Mouse (Mus musculus) embryonic facial prominence, embryonic 12.5 days (tissue): Measurements from ENCODE around the gene Apom. TPM values are rescaled to one million over a fixed set of nuclear protein-coding genes. Genes with fewer than 3 reads are reported as not detected.

ENCODE experiments used
- ATAC-seq: fragments of 200-750 bp; cut with Nextera tagmentation; 2 replicates; pipeline ENCODE4 v1.8.0; 2017; ENCODE audit not compliant: insufficient number of reproducible peaks, insufficient read depth, low FRiP score, low TSS enrichment
- H3K27ac ChIP-seq: fragments of 300-500 bp; sonication (generic); 2 replicates; pipeline ENCODE4 v1.5.1; 2016; ENCODE audit warnings: mild to moderate bottlenecking
- H3K27me3 ChIP-seq: fragments of 300-500 bp; sonication (generic); 2 replicates; pipeline ENCODE4 v1.6.1; 2016; ENCODE audit warnings: mild to moderate bottlenecking, moderate library complexity
- H3K36me3 ChIP-seq: fragments of 300-500 bp; sonication (generic); 2 replicates; pipeline ENCODE4 v1.6.1; 2016; ENCODE audit warnings: mild to moderate bottlenecking
- H3K4me1 ChIP-seq: fragments of 300-500 bp; sonication (generic); 2 replicates; pipeline ENCODE4 v1.6.1; 2016
- H3K4me2 ChIP-seq: fragments of 300-500 bp; sonication (generic); replicated peaks from 2 replicates; pipeline ENCODE4 v1.6.1; 2016; ENCODE audit warnings: mild to moderate bottlenecking, moderate library complexity
- H3K4me3 ChIP-seq: fragments of 300-500 bp; sonication (generic); 2 replicates; pipeline ENCODE4 v1.5.1; 2016; ENCODE audit warnings: mild to moderate bottlenecking
- H3K9ac ChIP-seq: fragments of 300-500 bp; sonication (generic); 2 replicates; pipeline ENCODE4 v1.6.1; 2016; ENCODE audit warnings: mild to moderate bottlenecking, moderate library complexity
- H3K9me3 ChIP-seq: fragments of 300-500 bp; sonication (generic); 2 replicates; pipeline ENCODE4 v1.6.1; 2016; ENCODE audit warnings: mild to moderate bottlenecking, moderate library complexity
- WGBS: fragments of 180-500 bp; shearing (Covaris S2); methylation state at CpG from one replicate; pipeline ENCODE4 v1.1.7; 2016; 5-methylcytosine and 5-hydroxymethylcytosine counted together
- polyA plus RNA-seq: library from polyadenylated mRNA; unstranded; fragments of >200 nt; fragmentation: Nextera tagmentation; extraction: Ambion mirVana; gene quantifications from 2 replicates; pipeline ENCODE4 v1.2.1, GENCODE M21; 2016

Apom gene
- 0.46 and 0.49 TPM in 2 replicates for polyA plus RNA-seq

GRCm38 (mm10) chr17:35131500-35132173, at the start of gene Apom:
Gene Apom (minus strand): TSS chr17:35132050.
- WGBS = 81% methylated on average over 15 of the region's 15 CpGs
- ATAC-seq = no peak
- Histone ChIP-seq H3K4me1 (peaks cover 21% of the 10 kb centered on the region), H3K4me3 (no peak within 1 kb of the TSS), H3K9ac (no peak within 1 kb of the TSS), H3K36me3 (peaks cover 13% of the 10 kb centered on the region; the same call in 1 of the 2 replicates), H3K4me2 (no peak within 1 kb of the TSS), H3K27me3 (no peaks in the 10 kb centered on the region), H3K9me3 (no peaks in the 10 kb centered on the region), H3K27ac (no peak within 1 kb of the TSS)

DNA sequence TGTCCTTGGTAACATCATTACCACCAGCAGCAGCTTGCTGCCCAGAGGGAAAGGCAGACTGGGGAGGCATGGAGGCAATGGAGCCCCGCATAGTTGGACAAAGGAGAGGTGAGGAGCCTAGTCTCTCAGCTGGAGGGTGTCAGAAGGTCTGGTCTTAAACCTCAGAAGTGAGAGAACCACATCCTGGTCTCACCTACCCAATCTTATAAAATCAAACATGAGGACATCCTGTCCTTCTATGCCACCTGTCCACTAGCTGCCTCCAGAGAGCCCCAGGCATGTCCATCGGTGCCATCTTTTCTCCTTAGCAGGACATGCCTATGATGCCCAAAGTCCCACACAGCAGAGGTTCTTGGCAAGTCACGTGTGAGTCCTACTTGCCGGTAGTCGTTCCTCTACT, 48.2 kb upstream of the Apom start:
- no peak overlapping the region for H3K9ac ChIP-seq
- no peaks in the 10 kb centered on the region for H3K27me3 ChIP-seq
- ATAC-seq = no peak
- H3K9me3 ChIP-seq = no peaks in the 10 kb centered on the region
- 89% methylated on average over 5 of the region's 5 CpGs for WGBS
- no peak overlapping the region for H3K27ac ChIP-seq
- no peak overlapping the region for H3K4me3 ChIP-seq
- no peaks in the 10 kb centered on the region for H3K4me1 ChIP-seq
- no peak overlapping the region for H3K4me2 ChIP-seq
- no peaks in the 10 kb centered on the region for H3K36me3 ChIP-seq

- no peak overlapping the region for H3K4me3 ChIP-seq
- no peak overlapping the region for H3K27ac ChIP-seq
- no peaks in the 10 kb centered on the region for H3K27me3 ChIP-seq
- 10% methylated on average over 5 of the region's 5 CpGs for WGBS
- no peaks in the 10 kb centered on the region for H3K36me3 ChIP-seq
- H3K9me3 ChIP-seq = no peaks in the 10 kb centered on the region
- ATAC-seq = peak; percentile 43; the same call in 1 of the 2 replicates
- H3K9ac ChIP-seq = no peak overlapping the region
- no peaks in the 10 kb centered on the region for H3K4me1 ChIP-seq
- no peak overlapping the region for H3K4me2 ChIP-seq
Observed at GRCm38 (mm10) chr17:35178528-35178927, 46.7 kb upstream of the Apom start.

DNA sequence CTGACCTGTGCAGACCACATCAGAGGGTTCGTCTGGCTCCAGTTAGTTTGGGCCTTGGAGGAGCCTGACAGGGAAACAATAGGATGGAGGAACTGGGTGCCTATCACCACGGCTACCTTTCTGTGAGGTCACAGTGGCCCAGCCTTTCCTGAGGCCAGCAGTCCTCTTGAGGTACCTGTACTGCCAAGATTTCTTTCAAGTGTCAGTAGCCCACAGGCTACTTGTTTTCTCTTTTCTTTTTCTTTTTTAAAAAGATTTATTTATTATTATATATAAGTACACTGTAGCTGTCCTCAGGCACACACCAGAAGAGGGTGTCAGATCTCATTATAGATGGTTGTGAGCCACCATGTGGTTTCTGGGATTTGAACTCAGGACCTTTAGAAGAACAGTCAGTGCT, 44.1 kb upstream of the Apom start, which contains the start of gene Aif1:
TSS of gene Aif1 (minus strand) at position 101 of the 400 bp plus-strand sequence.
- no peaks in the 10 kb centered on the region for H3K4me1 ChIP-seq
- no peak within 1 kb of the TSS for H3K4me3 ChIP-seq
- no peaks in the 10 kb centered on the region for H3K36me3 ChIP-seq
- ATAC-seq = no peak
- H3K9ac ChIP-seq = no peak within 1 kb of the TSS
- H3K4me2 ChIP-seq = no peak within 1 kb of the TSS
- no peaks in the 10 kb centered on the region for H3K9me3 ChIP-seq
- no peak within 1 kb of the TSS for H3K27ac ChIP-seq
- WGBS = 33% methylated on average over 2 of the region's 2 CpGs
- H3K27me3 ChIP-seq = no peaks in the 10 kb centered on the region

DNA sequence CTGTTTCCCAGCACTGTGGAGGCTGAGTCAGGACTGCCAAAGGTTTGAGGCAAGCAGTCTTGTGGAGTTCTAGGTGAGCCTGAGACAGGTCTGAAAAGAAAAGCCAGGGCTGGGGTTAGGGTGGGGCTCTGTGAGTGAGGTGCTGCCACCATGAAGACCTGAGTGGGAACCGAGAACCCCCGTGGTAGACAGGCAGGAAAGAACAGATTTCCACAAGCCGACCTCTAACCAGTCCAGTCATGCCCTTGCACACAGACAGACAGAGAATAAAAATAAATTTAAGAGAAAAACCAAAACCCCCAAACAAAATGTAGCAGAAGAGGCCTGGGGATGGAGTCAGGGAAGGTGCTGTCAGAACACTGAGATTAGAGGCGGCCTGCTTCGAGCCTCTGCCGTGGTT, 43.5 kb upstream of the Apom start:
- H3K27ac ChIP-seq = no peak overlapping the region
- no peak overlapping the region for H3K4me2 ChIP-seq
- no peak overlapping the region for H3K9ac ChIP-seq
- no peak for ATAC-seq
- WGBS = 77% methylated on average over 6 of the region's 6 CpGs
- no peaks in the 10 kb centered on the region for H3K9me3 ChIP-seq
- H3K27me3 ChIP-seq = no peaks in the 10 kb centered on the region
- H3K4me3 ChIP-seq = no peak overlapping the region
- H3K4me1 ChIP-seq = no peaks in the 10 kb centered on the region
- no peaks in the 10 kb centered on the region for H3K36me3 ChIP-seq

- no peak overlapping the region for H3K27ac ChIP-seq
- no peak overlapping the region for H3K4me3 ChIP-seq
- no peaks in the 10 kb centered on the region for H3K36me3 ChIP-seq
- no peak for ATAC-seq
- no peaks in the 10 kb centered on the region for H3K4me1 ChIP-seq
- H3K27me3 ChIP-seq = no peaks in the 10 kb centered on the region
- no peaks in the 10 kb centered on the region for H3K9me3 ChIP-seq
- WGBS = 52% methylated on average over 8 of the region's 8 CpGs
- no peak overlapping the region for H3K4me2 ChIP-seq
- H3K9ac ChIP-seq = 0 out of 2 replicates have a peak overlapping the region, but pooled peaks have one; percentile 24
Observed at GRCm38 (mm10) chr17:35174201-35174977, 42.5 kb upstream of the Apom start.

DNA sequence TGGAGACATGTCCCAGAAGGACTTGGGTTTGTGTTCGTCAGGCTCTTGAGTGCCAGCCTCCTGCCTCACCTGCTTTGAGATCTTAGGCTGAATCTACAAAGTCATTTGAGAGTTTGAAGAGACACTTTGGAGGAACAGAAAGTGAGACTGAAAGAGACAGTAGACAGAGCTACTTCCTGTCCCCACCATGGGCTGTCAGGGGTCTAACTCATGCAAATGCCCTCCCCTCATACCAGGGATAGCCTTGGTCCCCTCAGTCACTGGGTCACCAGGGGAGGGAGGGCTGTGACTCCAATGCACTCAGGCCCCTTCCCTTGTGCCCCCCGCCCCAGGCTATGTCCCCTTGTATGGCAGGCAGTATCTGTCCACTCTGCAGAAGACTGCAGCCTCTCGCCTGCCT, 41.5 kb upstream of the Apom start:
- Histone ChIP-seq H3K27me3 (no peaks in the 10 kb centered on the region), H3K9ac (0 out of 2 replicates have a peak overlapping the region, but pooled peaks have one; percentile 24), H3K36me3 (no peaks in the 10 kb centered on the region), H3K9me3 (no peaks in the 10 kb centered on the region), H3K4me3 (no peak overlapping the region), H3K27ac (no peak overlapping the region), H3K4me2 (no peak overlapping the region), H3K4me1 (no peaks in the 10 kb centered on the region)
- WGBS = 73% methylated on average over 3 of the region's 3 CpGs
- ATAC-seq = no peak

GRCm38 (mm10) chr17:35172445-35173234, 40.8 kb upstream of the Apom start:
- H3K27me3 ChIP-seq = no peaks in the 10 kb centered on the region
- H3K4me2 ChIP-seq = no peak overlapping the region
- no peaks in the 10 kb centered on the region for H3K36me3 ChIP-seq
- no peaks in the 10 kb centered on the region for H3K9me3 ChIP-seq
- no peak overlapping the region for H3K27ac ChIP-seq
- no peak overlapping the region for H3K4me3 ChIP-seq
- H3K4me1 ChIP-seq = no peaks in the 10 kb centered on the region
- no peak overlapping the region for H3K9ac ChIP-seq
- ATAC-seq = no peak
- WGBS = 68% methylated on average over 11 of the region's 11 CpGs

- Histone ChIP-seq H3K4me2 (no peak overlapping the region), H3K27me3 (no peaks in the 10 kb centered on the region), H3K27ac (no peak overlapping the region), H3K4me3 (no peak overlapping the region), H3K4me1 (peaks cover 6% of the 10 kb centered on the region; the same call in 1 of the 2 replicates), H3K36me3 (no peaks in the 10 kb centered on the region), H3K9me3 (no peaks in the 10 kb centered on the region), H3K9ac (no peak overlapping the region)
- 26% methylated on average over 4 of the region's 4 CpGs for WGBS
- no peak for ATAC-seq
Observed at GRCm38 (mm10) chr17:35168541-35169207, 36.8 kb upstream of the Apom start.

DNA sequence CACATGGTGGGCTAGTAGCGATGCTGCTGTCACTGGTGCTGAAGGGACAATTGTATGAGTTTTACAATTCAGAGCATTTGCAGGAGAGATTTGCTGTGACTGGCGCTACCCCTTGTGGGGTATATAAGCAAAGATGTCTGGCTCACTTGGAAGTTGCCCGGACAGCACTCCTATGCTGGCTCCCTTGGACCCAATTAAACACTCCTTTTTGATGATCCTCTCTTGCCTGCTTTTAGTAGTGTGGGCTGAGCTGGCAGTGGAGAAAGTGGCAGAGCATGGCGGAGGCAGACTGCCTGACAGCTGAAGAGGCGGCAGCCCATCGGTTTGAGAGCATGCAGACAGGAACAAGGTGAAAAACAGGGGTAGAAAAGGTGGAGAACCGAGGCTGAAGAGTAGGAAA, 35.9 kb upstream of the Apom start:
- no peak for ATAC-seq
- H3K9me3 ChIP-seq = no peaks in the 10 kb centered on the region
- no peak overlapping the region for H3K4me2 ChIP-seq
- H3K36me3 ChIP-seq = no peaks in the 10 kb centered on the region
- H3K9ac ChIP-seq = no peak overlapping the region
- H3K27ac ChIP-seq = no peak overlapping the region
- no peaks in the 10 kb centered on the region for H3K27me3 ChIP-seq
- H3K4me3 ChIP-seq = no peak overlapping the region
- peaks cover 10% of the 10 kb centered on the region for H3K4me1 ChIP-seq
- WGBS = 87% methylated on average over 7 of the region's 7 CpGs

DNA sequence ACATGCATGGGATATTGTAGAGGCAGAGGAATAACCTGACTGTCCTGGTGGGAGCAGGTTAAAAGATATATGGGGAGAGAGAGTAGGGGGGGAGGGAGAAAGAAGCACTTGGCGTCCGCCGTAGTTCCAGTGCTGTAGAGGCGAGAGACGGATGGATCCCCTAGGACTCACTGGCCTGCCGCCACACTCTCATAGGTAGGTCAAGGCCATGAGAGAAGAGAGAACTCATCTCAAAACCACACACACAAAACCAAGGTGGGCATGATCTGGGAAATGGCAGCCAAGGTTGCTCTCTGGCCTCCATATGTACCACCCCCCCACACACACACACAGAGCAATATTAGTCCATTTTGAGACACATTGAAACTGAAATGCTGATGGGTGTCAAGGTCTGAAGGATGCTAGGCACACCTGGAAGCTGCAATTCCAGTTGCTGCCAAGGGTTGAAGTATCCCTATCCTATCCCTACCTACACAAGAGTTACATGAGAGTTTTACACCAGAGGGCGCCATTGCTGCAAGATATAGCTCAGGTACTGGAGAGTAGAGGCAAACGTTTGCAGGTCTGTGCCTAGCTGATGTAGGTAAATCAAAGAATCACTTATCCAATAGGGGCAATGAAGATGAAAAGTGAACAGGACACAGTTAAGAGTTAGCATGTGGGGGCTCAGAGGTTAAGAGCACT, 34.6 kb upstream of the Apom start:
- peak overlapping the region; percentile 97 for H3K27ac ChIP-seq
- H3K9ac ChIP-seq = no peak overlapping the region
- WGBS = 67% methylated on average over 8 of the region's 8 CpGs
- peak overlapping the region; percentile 45 for H3K4me2 ChIP-seq
- H3K4me1 ChIP-seq = peaks cover 18% of the 10 kb centered on the region
- no peak overlapping the region for H3K4me3 ChIP-seq
- H3K27me3 ChIP-seq = no peaks in the 10 kb centered on the region
- no peak for ATAC-seq
- H3K36me3 ChIP-seq = peaks cover 9% of the 10 kb centered on the region
- no peaks in the 10 kb centered on the region for H3K9me3 ChIP-seq
